Mouse (Mus musculus) erythroblast, embryonic 14.5 days (primary cell): Measurements from ENCODE around the gene Sh3d21. TPM values are rescaled to one million over a fixed set of nuclear protein-coding genes. Genes with fewer than 3 reads are reported as not detected.

Source experiments
- H3K27me3 ChIP-seq: 2 replicates; pipeline ENCODE4 v1.6.1; 2012; ENCODE audit warnings: inconsistent platforms; ENCODE audit not compliant: control insufficient read depth
- H3K36me3 ChIP-seq: 2 replicates; pipeline ENCODE4 v1.6.1; 2012; ENCODE audit warnings: mild to moderate bottlenecking, inconsistent platforms; ENCODE audit not compliant: control insufficient read depth
- H3K4me1 ChIP-seq: 2 replicates; pipeline ENCODE4 v1.6.1; 2012; ENCODE audit warnings: inconsistent platforms; ENCODE audit not compliant: control insufficient read depth
- H3K4me3 ChIP-seq: replicated peaks from 2 replicates; pipeline ENCODE3; 2012; ENCODE audit warnings: moderate library complexity, mild to moderate bottlenecking, inconsistent platforms
- H3K9me3 ChIP-seq: 2 replicates; pipeline ENCODE4 v1.6.1; 2012; ENCODE audit warnings: low read length, inconsistent platforms, mixed read lengths; ENCODE audit not compliant: control insufficient read depth
- GATA1 ChIP-seq: IDR thresholded peaks from 2 replicates; pipeline ENCODE4 v1.6.1; 2012; ENCODE audit warnings: low read length, inconsistent platforms, mixed read lengths
- TAL1 ChIP-seq: IDR thresholded peaks from 3 replicates; pipeline ENCODE4 v1.6.1; 2012; ENCODE audit warnings: low read length, inconsistent platforms, mixed read lengths
- polyA plus RNA-seq: library from polyadenylated mRNA; stranded (reverse); fragments of >175 nt; gene quantifications from 2 replicates; pipeline ENCODE4 v1.2.3, GENCODE M21; 2012

Sh3d21 gene
- polyA plus RNA-seq, 1 experiment: 0.05 TPM

DNA sequence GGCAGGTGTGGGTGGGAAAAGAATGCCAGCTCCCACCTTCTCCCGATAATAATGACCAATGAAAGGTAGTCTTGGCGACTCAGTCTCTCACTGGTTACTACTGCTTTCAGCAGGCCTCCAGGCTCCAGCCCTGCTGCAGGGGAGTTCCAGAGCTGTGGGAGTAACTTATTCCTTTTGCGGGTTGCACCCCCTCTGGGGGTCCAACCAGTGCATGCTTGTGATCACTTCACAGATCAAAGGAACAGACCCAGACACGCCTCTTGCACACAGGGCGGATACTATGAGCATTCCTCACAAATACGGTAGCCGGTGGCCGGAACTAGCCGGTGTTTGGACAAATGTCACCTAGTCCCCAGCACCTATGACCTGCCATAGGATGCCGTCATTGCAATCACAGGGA, 13.5 kb downstream of the Sh3d21 start:
- H3K4me1 ChIP-seq: peaks cover 6% of the 10 kb centered on the region
- no peaks in the 10 kb centered on the region for H3K36me3 ChIP-seq
- no peaks in the 10 kb centered on the region; the same call in 1 of the 2 replicates for H3K9me3 ChIP-seq
- no peak for TF ChIP-seq TAL1
- TF ChIP-seq GATA1: no peak
- peaks cover 63% of the 10 kb centered on the region for H3K27me3 ChIP-seq
- no peak overlapping the region for H3K4me3 ChIP-seq

DNA sequence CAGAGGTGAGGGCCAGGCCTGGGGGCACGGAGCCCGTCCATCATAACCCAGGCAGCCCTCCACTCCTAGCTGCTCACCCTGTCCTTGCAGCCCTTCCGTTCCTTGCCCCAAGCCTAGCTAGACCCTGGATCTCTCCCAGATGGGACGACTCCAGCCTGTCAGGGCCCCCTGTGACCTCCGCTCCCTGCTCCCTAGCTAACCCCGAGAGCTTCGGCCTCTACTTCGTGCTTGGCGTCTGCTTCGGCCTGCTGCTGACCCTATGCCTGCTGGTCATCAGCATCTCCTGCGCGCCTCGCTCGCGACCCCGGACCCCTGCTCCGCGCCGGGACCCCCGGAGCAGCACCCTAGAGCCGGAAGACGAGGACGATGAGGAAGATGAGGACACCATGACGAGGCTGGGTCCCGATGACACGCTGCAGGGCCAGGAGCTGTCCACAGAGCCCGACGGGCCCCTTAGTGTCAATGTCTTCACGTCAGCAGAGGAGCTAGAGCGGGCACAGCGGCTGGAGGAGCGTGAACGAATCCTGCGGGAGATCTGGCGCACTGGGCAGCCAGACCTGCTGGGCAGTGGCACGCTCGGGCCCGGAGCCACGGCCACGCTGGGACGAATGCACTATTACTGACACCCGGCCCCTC, 14.1 kb downstream of the Sh3d21 start:
- TF ChIP-seq GATA1 (no peak), TAL1 (no peak)
- Histone ChIP-seq H3K36me3 (no peaks in the 10 kb centered on the region), H3K9me3 (no peaks in the 10 kb centered on the region; the same call in 1 of the 2 replicates), H3K4me1 (peaks cover 6% of the 10 kb centered on the region), H3K27me3 (peaks cover 63% of the 10 kb centered on the region), H3K4me3 (peak overlapping the region; percentile 54)

DNA sequence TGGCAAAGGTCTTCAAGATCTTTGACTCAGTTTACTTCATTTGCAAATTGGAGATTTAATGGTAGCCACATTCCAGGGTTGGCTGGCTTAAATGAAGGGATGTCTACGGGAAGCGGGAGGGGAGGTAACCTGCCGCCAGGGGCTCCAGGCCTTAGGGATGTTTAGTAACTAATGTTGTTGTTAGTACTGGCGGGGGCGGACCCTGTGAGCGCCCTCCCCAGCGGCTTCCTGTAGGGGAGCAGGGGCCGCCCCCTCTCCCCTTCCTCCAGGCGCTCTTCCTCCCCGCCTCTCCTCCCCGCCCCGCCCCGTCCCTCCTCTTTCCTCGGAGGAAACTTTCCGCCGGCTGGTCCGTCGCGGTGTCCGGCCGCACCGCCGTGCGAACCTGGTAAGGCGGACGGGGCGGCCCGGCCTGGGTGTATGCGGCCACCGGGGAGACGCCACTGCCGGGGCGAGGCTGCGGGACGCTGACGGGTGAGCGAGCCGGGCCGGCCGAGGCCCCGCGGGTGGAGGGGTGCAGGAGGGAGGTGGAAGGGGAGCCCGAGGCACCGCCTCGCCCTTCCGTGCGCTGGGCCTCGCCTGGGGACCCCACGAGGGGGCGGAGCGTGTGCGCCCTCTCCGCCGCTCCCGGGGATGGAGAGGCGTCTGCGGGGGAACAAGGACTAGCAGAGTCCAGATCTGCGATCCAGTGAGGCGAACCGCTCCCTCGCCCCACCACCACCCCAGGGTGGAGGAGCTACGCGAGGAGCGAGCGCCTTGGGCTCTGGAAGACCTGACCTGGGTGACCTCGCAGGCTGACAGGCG, 14.9 kb downstream of the Sh3d21 start:
- TF ChIP-seq TAL1 (no peak), GATA1 (no peak)
- Histone ChIP-seq H3K27me3 (peaks cover 63% of the 10 kb centered on the region), H3K36me3 (no peaks in the 10 kb centered on the region), H3K4me1 (peaks cover 6% of the 10 kb centered on the region), H3K4me3 (peak overlapping the region; percentile 54), H3K9me3 (no peaks in the 10 kb centered on the region; the same call in 1 of the 2 replicates)

DNA sequence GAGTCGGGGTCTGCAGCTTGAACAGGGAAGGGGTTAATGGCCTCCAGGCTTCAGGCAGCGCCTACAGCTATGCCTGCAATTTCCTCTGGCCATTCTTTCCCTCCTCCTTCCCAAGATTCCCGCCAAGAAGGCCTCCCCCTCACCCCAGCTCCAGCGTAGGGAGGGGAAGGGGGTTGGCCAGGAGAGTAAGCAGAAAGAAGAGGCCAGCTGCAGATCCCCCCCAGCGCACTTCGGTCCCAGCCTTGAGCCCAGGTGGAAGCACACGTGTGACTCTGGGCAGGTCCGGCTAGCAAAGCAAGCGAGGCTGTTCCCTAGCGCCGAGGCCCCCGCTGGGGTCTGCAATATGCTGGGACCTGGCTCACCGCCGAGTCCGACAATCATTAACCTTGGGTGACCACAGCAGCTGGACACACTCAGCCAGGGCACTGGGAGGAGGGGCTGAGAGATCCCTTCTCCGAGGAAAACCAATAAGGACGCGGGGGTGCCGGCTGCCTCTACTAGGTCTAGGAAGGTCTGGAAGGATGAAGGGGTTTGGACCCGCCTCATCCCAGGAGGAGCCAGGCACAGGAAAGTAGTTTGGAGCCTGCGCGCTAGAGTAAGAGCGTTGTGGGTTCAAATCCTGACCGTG, 15.6 kb downstream of the Sh3d21 start, which contains the start of gene Eva1b:
Gene Eva1b, plus strand, starts transcription at position 212 of the 628 bp plus-strand sequence.
- Histone ChIP-seq H3K36me3 (no peaks in the 10 kb centered on the region), H3K27me3 (peaks cover 59% of the 10 kb centered on the region), H3K9me3 (no peaks in the 10 kb centered on the region; the same call in 1 of the 2 replicates), H3K4me1 (peaks cover 6% of the 10 kb centered on the region), H3K4me3 (peak within 1 kb of the TSS; percentile 54)
- no peak for TF ChIP-seq GATA1
- no peak for TF ChIP-seq TAL1

DNA sequence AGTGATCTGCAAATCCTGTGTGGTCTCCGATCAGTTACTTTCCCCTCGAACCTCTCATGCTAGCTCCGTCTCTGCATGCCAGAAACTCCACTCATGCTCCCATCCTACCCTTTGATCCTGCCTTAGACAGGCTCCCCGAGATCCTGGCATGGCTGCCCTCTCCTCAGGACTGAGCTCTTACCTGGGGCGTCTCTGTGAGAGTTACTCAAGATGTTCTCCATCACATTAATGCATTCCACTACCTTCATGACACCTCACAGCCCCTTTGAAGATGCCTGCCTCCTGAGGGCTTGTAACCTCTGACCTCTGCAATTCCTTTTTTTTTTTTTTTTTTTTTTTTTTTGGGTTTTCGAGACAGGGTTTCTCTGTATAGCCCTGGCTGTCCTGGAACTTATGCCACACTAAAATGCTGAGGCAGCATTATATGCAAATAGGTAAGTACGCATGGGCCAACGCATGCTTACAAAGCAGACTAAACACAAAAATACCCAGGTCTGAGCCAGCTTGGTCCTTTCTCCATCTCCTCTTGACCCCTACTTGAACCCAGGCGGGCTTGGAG, 16.2 kb downstream of the Sh3d21 start:
- Histone ChIP-seq H3K9me3 (no peaks in the 10 kb centered on the region; the same call in 1 of the 2 replicates), H3K36me3 (no peaks in the 10 kb centered on the region), H3K4me1 (peaks cover 6% of the 10 kb centered on the region), H3K27me3 (peaks cover 58% of the 10 kb centered on the region), H3K4me3 (no peak overlapping the region)
- no peak for TF ChIP-seq TAL1
- TF ChIP-seq GATA1: no peak

DNA sequence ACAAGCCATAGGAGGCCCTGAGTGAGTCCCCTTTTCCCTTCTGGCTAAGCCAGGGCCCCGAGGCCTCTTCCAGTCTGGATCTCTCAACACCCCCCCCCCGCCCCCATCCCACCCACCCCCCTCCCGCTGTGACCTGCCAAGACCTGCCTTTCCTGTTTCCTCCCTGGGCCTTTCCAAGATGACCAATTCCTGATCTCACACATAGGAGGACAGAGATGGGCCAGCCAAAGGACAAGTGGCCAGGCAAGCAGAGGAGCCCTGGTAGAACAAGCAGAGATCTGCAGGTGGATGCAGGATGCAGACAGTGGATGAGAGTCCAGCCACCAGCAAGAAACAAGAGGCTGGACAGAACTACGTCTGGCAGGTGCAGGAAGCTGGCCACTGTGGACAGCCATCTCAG, 17.9 kb downstream of the Sh3d21 start:
- Histone ChIP-seq H3K4me1 (peaks cover 6% of the 10 kb centered on the region), H3K36me3 (no peaks in the 10 kb centered on the region), H3K9me3 (no peaks in the 10 kb centered on the region; the same call in 1 of the 2 replicates), H3K27me3 (peaks cover 45% of the 10 kb centered on the region), H3K4me3 (no peak overlapping the region)
- TF ChIP-seq TAL1: no peak
- TF ChIP-seq GATA1: no peak

DNA sequence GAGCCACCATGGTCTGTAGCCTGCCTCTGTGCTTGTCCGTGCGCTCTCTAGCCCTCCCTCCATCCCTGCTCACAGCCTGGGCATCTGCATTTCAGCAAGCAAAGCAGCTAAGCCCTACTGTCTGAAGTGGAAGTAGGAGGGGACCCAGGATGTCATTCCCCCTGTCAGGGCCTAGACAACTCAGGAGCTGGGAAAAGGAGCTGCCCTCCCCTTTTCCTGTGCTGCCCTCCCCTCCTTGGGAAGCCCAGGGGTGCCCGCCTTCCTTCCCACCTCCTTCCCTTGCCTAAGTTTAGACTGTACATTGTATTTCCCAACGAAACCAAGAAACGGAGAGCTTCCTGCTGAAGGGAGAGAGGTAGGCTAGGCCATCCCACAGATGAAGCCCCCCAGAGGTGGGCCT, 22.3 kb downstream of the Sh3d21 start:
- Histone ChIP-seq H3K9me3 (no peaks in the 10 kb centered on the region), H3K27me3 (0 out of 2 replicates have a peak, but pooled peaks cover 1% of the 10 kb centered on the region), H3K36me3 (peaks cover 41% of the 10 kb centered on the region), H3K4me3 (no peak overlapping the region), H3K4me1 (no peaks in the 10 kb centered on the region)
- TF ChIP-seq TAL1 (no peak), GATA1 (no peak)

DNA sequence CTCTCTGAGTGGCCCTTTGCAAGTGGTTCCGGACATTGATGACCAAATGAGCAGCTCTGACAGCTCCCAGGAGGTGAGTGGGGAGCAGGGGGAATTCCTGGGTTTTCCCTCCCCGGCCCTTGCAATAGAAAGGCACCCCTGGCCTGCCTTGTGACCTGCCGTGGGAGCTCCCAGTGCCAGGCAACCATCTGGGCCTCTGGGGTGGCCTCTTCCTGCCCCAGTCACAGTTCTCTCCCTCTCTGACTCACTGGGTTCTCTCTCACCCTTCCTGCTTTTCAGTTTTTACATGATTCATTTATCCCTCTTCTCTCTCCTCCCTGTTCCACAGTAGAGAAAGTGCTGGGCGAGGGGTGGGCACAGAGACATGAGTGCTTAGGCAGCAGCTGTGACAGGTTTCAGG, 25.5 kb downstream of the Sh3d21 start:
- peaks cover 66% of the 10 kb centered on the region for H3K36me3 ChIP-seq
- TF ChIP-seq GATA1 (no peak), TAL1 (no peak)
- no peaks in the 10 kb centered on the region for H3K9me3 ChIP-seq
- no peaks in the 10 kb centered on the region for H3K27me3 ChIP-seq
- no peaks in the 10 kb centered on the region for H3K4me1 ChIP-seq
- no peak overlapping the region for H3K4me3 ChIP-seq

DNA sequence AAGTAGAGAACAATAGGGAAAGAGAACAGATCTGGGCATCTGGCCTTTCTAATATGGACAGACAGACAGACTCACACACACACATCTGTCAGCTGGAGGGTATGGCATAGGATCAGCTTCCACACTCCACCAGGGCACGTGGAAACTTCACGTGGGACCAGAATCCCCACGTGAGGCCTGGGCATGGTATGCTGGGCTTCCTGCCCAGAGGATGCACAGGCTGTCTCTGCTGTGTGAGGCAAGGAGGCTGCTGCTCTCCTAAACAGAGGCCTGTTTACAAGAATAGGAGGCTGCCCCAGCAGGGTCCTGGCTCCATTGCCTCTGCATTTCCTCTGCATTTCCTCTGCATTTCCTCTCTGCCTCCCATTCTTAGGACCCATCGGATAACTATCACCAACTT, 28.7 kb downstream of the Sh3d21 start:
- no peak for TF ChIP-seq TAL1
- H3K9me3 ChIP-seq: no peaks in the 10 kb centered on the region
- H3K27me3 ChIP-seq: no peaks in the 10 kb centered on the region
- H3K4me3 ChIP-seq: no peak overlapping the region
- H3K4me1 ChIP-seq: no peaks in the 10 kb centered on the region
- peaks cover 82% of the 10 kb centered on the region for H3K36me3 ChIP-seq
